Mouse (Mus musculus) small intestine, adult 2 months (tissue): Measurements from ENCODE around the gene Acvr1b.

Experiments used
- CTCF ChIP-seq: fragments of 200-500 bp; IDR thresholded peaks from 2 replicates; pipeline ENCODE4 v1.5.1; 2012; ENCODE audit warnings: low read depth, mild to moderate bottlenecking, control low read depth, inconsistent platforms, low read length, moderate library complexity, mixed read lengths; ENCODE audit not compliant: insufficient replicate concordance, insufficient read length; ENCODE audit errors: extremely low read depth
- POLR2A ChIP-seq: fragments of 200-500 bp; IDR thresholded peaks from 2 replicates; pipeline ENCODE4 v1.6.1; 2012; ENCODE audit warnings: low read depth, mild to moderate bottlenecking, control low read depth, inconsistent platforms, low read length, moderate library complexity

- no peak for TF ChIP-seq CTCF
- no peak for TF ChIP-seq POLR2A
Observed at GRCm38 (mm10) chr15:101260387-101260786, 86.5 kb downstream of the Acvr1b start.
